In genomic region chr5:145967080-145967479, GRCm38 (mm10) we compare ENCODE assay signal across 24 mouse cellular contexts. TPM values are rescaled to one million over a fixed set of nuclear protein-coding genes. Genes with fewer than 3 reads are reported as not detected.
"Had no signal": no experiment of that assay in that cellular context is flagged by ENCODE, and none has a peak within 500 bp of the region (broad histone marks: within the 10 kb centered on the region; RNA-seq: fewer than 3 reads in every experiment).

No protein-coding gene starts in this region.

- H3K9me3 ChIP-seq: lung, embryonic 15.5 days; stomach, embryonic 15.5 days had no signal

- H3K36me3 ChIP-seq: lung, embryonic 15.5 days; midbrain, embryonic 13.5 days; midbrain, embryonic 15.5 days; neural tube, embryonic 12.5 days; stomach, embryonic 15.5 days had no signal

- H3K4me3 ChIP-seq: lung, embryonic 15.5 days; megakaryocyte, embryonic 14.5 days; midbrain, embryonic 13.5 days; midbrain, embryonic 15.5 days; neural tube, embryonic 12.5 days; stomach, embryonic 15.5 days had no signal

- H3K9ac ChIP-seq: lung, embryonic 15.5 days; midbrain, embryonic 13.5 days; midbrain, embryonic 15.5 days; neural tube, embryonic 12.5 days; stomach, embryonic 15.5 days had no signal

- H3K4me2 ChIP-seq: lung, embryonic 15.5 days; midbrain, embryonic 11.5 days; midbrain, embryonic 13.5 days; midbrain, embryonic 15.5 days; neural tube, embryonic 12.5 days; stomach, embryonic 15.5 days had no signal

- ATAC-seq: lung, postnatal 0 days; midbrain, embryonic 13.5 days; midbrain, embryonic 15.5 days had no signal

- H3K4me1 ChIP-seq: lung, embryonic 15.5 days; megakaryocyte, embryonic 14.5 days; midbrain, embryonic 13.5 days; midbrain, embryonic 15.5 days; neural tube, embryonic 12.5 days; stomach, embryonic 15.5 days had no signal

- H3K27ac ChIP-seq: lung, embryonic 15.5 days; macrophage; midbrain, embryonic 13.5 days; midbrain, embryonic 15.5 days; neural tube, embryonic 12.5 days; stomach, embryonic 15.5 days; stomach, postnatal 0 days had no signal

- H3K27me3 ChIP-seq: lung, embryonic 15.5 days; megakaryocyte, embryonic 14.5 days; midbrain, embryonic 13.5 days; midbrain, embryonic 15.5 days; neural tube, embryonic 12.5 days; stomach, embryonic 15.5 days had no signal

- DNase-seq: lung, postnatal 14 days; lung, postnatal 36 days; right cerebral cortex, postnatal 14 days; thymus, adult 2 months; thymus, postnatal 25 days; thymus, postnatal 4 days had no signal

RNA-seq across cellular contexts. Expression of gene Cyp3a25, which starts 42.3 kb away (rescaled TPM):
- total RNA-seq: megakaryocyte progenitor cell, adult 5-6 weeks; midbrain, postnatal 0 days; monocyte, adult 5-6 weeks; neutrophil, adult 5-6 weeks had no signal
- polyA plus RNA-seq: lung, embryonic 15.5 days; macrophage; midbrain, embryonic 11.5 days; midbrain, embryonic 13.5 days; midbrain, embryonic 15.5 days; midbrain, postnatal 0 days; neural tube, embryonic 12.5 days; neural tube, embryonic 14.5 days; spleen, adult 2 months; testis, adult 2 months; urinary bladder, adult 2 months had no signal
